Mouse (Mus musculus): ENCODE measurements at regions not wholly inside any gene's neighbourhood (a gene's known extent, or its start where the extent isn't known, plus 50 kb on each side); places are given as distances from the start of the nearest gene placed in this dataset.

DNA sequence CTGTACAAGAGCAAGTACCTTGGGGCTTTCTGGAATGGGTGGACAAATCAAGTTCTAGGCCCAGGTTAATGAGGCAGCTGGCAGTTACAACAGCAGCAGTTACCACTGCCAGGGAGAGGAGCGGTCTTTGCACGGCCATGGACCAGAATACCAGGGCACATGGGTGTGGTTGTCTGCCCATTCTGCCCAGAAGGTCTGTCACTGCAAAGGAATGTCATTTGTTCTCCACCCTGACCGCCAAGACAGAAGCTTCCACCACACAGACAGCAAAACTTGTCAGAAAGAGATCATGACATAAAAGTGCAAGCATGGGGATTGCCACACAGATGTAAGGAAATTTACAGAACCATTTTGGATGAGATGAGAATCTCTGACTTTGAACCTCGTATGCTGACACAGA is 151.8 kb upstream of the Pabpc6 start:
- TF ChIP-seq CTCF (IDR thresholded peaks at IDR 0.05; ENCODE audit: insufficient read depth, low read length) (no peak), POLR2A (IDR thresholded peaks at IDR 0.05; ENCODE audit: borderline replicate concordance, extremely low read depth, low read depth, low read length) (no peak)

Measured in lung, adult 2 months (tissue).